Mouse (Mus musculus): ENCODE measurements around the gene Kiss1.

Gene Kiss1

DNA sequence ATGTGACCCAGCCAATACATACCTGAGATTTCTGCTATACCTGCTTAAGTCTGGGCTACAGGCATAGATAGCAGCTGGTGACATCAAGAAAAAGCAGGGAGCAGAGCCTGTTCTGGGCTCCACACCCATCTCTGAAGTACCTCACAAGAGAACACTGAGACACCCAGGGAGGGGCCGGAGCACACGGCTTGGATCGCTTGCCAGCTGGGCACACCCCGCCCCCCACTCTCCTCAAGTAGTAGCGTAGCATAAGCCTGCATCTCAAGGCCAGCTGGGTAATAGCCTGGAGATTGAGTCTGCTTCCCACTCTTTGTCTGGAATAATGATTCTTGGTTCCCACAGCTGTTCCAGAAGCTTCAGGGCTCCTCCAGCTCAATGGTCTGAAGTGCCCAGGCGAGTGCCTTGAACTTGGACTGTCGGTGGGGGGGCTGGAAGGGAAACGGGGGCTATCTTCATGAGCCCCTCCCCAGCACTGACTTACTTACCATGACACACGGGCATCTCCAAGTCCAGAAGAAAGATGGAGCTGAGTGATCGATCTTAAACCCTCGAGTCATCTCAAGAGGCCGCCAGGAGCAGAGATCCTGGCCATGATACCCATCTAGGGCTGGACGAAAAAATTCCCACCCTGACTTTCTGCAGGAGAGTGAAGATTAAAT lies at the start of gene Kiss1:
TSS of gene Kiss1 (plus strand) at position 609 of the 659 bp plus-strand sequence.
- in situ Hi-C loops (cut with MboI; ENCODE audit: low pct_unique_long_range_greater_than_20kb in 1 of 2, low sequenced_read_pairs in 2 of 2, unreplicated experiment in 1 of 2), result no loop called here

DNA sequence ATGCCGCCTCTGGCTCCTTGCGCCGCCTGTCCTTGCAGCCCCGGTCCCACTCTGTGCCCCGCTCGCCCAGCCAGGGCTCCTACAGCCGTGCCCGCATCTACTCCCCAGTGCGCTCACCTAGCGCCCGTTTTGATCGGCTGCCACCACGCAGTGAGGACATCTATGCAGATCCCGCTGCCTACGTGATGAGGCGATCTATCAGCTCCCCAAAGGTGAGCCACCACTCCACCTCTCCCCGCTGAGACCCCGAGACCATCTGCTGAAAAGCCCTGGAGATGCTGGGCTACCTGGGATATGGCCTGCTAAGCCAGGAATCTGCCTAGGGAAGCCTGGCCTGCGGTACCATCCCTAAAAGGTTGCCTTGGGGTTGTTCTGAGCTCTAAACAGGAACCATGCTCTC lies 47.5 kb upstream of the Kiss1 start:
- in situ Hi-C loops (cut with MboI; ENCODE audit: low pct_unique_long_range_greater_than_20kb in 1 of 2, low sequenced_read_pairs in 2 of 2, unreplicated experiment in 1 of 2), result no loop called here

DNA sequence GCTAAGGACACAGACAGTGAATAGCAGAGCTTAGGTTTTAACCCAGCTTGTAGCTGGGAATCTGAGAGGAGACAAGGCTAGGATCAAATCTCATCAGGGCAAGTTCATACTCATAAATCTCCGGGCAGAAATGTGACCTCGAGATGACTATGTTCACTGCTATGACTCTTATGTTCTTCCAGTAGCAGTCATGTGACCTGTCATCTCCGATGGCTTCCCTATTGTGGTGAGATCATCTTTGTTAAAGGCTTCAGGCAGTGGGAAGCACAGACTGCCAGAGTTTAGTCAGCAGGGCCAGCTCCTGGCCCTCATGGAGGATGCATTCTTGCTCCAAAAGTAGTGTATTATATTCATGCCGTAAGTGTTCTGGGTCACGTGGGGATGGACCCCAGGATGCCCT lies 44.7 kb upstream of the Kiss1 start:
- in situ Hi-C loops (cut with MboI; ENCODE audit: low pct_unique_long_range_greater_than_20kb in 1 of 2, low sequenced_read_pairs in 2 of 2, unreplicated experiment in 1 of 2), result no loop called here

DNA sequence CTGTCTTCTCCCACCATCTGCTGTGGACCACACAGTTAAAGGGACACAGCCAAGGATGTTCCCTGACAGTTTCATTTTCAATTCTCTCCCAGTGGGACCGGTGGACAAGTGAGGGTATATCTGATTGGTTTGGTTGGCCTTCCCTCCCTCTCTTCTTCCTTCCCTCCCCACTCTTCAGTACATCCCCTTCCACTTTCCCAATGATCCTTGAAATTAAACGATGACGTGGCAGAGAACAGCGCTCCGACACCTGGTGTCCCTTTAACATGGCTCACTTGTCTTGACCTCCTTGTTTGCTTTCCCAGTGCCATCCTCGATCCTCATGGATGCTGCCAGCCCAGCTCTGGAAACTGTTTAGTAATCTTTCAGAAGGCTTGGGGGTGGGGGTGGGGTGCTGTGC lies 43.1 kb upstream of the Kiss1 start:
- in situ Hi-C loops (cut with MboI; ENCODE audit: low pct_unique_long_range_greater_than_20kb in 1 of 2, low sequenced_read_pairs in 2 of 2, unreplicated experiment in 1 of 2), result no loop called here

DNA sequence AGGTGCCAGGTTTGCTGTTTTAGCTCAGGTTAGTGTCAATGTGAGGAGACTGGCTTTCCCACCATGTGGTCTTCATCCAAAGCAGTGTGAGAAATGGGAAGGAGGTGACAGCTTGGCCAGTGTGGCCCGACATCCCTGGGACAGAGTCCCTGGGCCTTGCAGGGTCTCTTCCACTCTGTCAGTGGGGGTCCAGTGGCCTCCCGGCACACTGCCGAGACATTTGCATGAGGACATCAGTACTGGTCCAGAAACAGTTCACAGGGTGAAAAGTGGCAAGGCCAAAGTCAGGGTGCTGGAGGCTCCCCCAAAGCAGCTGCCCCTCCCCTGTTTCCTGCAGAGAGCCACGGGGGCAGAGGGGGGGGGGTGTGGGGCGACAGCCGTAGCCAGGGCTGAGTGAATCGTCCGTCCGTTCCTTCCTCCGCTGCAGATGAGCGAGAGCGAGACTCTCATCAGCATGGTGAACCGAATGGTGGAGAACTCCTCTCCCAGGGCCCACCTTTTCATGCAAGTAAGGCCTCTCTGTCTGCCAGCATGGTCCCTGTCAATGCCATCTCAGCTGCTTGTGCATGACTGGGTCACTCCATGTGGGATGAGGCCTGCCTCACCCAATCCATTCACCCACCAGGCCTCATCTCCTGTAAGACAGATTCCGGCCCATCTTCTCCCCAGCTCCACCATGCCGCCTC lies 42.6 kb upstream of the Kiss1 start:
- in situ Hi-C loops (cut with MboI; ENCODE audit: low pct_unique_long_range_greater_than_20kb in 1 of 2, low sequenced_read_pairs in 2 of 2, unreplicated experiment in 1 of 2), result no loop called here

DNA sequence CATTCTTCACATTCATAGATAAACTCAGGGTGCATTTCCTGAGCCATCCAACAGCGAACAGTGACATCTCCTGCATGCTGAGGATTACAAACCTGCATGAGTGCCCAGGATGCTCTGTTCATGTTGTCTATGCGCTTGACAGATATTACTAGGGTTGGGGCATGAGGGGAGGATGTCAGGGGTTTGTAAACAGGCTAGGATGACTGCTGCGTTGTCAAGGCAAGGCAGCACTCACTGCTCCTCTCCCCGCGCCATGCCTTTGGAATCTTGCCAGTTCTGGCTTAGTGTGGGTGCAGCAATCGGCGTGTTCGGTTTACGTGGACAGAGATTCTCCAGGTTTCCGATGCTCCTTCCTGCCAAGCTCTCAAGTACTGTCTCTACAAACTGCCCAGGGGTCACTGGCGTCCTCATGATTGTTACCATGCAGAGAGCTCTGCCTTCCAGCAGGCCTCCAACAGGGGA lies 42.0 kb upstream of the Kiss1 start:
- in situ Hi-C loops (cut with MboI; ENCODE audit: low pct_unique_long_range_greater_than_20kb in 1 of 2, low sequenced_read_pairs in 2 of 2, unreplicated experiment in 1 of 2), result no loop called here

DNA sequence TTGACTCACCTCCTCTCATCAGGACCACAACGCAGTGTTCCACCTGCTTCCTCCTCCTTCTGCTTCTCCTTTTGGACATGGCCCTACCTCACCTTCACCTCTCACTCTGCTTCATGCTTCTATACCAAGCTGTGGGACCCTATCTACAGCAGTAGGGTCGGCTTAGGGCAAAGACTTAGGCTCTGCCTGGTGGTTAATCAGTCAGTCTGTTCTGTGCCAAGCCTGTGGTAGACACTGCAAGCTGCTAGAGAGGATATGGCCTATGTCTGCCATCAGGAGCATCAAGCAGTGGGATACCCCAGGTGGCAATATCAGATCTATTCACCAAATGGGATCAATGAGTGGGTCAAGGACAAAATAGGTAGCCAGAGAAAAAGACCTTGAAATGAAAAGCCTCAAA lies 41.1 kb upstream of the Kiss1 start:
- in situ Hi-C loops (cut with MboI; ENCODE audit: low pct_unique_long_range_greater_than_20kb in 1 of 2, low sequenced_read_pairs in 2 of 2, unreplicated experiment in 1 of 2), result no loop called here

DNA sequence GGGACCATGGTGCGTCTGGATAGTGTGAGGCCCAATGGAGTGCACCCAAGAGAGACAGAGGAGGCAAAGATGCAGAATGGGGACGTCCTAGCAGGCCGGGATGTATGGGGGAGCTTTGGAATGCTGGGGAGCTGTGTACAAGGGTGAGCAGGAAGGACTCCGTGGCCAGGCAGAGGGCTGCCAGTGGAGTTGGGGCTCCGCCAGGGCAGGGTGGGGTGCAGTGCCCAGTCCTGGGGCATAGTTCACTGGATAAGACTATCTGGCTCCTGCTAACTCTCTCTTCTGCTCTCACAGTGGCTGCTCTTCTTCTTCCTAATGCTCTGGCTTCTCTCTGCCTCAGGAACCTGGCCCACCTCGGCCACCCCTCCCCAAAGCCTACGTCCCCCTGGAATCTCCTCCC lies 35.8 kb upstream of the Kiss1 start:
- in situ Hi-C loops (cut with MboI; ENCODE audit: low pct_unique_long_range_greater_than_20kb in 1 of 2, low sequenced_read_pairs in 2 of 2, unreplicated experiment in 1 of 2), result no loop called here

DNA sequence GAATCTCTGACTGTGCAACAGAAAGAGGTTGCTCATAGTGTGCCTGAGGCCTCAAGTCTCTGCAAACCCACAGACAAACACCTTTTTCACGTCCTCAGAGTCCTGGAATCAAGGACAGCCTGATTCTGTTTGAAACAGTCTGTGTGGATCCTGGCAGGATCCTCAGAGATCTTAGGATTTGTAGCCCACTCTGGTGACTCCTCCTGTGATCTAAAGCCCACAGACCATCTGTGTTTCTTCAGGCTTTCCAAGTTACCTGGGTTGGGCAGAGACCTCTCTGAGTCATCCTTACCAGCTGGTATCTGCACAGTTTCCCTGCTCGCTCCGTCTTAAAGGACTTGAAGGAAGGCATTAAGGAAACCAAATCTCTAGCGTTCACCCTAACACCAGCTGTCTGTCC lies 34.6 kb upstream of the Kiss1 start:
- in situ Hi-C loops (cut with MboI; ENCODE audit: low pct_unique_long_range_greater_than_20kb in 1 of 2, low sequenced_read_pairs in 2 of 2, unreplicated experiment in 1 of 2), result no loop called here

DNA sequence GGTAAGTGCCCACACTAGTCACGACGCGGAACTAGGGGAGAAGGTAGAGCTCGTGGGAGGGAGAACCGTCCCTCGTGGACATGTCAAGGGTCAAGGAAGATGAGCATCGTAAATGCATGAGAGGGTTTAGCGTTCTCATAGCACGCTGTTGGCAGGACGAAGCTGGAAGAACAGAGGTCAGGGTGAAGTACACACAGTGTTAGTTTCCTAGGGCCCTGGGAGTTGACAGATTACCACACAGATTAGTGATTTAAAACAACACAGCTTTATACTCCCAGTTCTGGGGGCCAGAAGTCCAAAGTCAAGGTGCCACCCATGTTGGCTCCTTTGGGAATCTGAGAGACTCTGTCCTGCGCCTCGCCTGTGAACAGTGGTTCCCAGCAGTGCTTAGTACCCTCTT lies 33.8 kb upstream of the Kiss1 start:
- in situ Hi-C loops (cut with MboI; ENCODE audit: low pct_unique_long_range_greater_than_20kb in 1 of 2, low sequenced_read_pairs in 2 of 2, unreplicated experiment in 1 of 2), result no loop called here

DNA sequence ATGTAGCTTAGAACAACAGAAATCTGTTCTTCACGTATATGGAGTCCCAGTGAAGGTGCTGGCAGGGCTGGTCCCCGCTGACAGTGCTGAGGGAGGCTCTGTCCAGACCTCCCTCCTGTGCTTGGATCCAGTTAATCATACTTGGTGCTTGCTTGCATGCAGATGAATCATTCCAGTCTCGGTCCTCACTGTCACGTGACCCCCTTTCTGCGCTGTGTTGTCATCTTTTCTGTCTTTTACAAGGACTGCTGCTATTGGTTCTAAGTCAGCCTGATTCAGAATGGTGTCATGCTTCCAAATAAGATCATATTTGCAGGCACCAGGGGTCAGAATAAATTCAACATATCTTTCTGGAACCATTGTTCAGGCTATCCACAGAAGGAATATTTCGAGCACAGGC lies 29.8 kb upstream of the Kiss1 start:
- in situ Hi-C loops (cut with MboI; ENCODE audit: low pct_unique_long_range_greater_than_20kb in 1 of 2, low sequenced_read_pairs in 2 of 2, unreplicated experiment in 1 of 2), result no loop called here

DNA sequence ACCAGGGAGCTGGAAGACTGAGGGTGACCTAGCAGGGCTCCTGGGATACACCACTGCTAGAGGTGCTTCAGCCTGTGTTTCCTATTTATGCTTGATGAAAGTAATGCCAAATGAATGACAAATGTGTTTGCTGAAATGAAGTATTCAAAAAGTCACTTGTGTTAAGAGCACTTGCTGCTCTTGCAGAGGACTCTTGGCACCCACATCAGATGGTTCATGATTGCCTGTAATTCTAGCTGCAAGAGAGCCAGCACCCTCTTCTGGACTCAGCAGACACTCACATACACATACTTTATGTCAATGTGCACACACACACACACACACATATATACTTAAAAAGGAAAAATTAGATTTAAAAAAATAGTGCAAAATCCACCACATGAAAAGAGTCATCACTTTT lies 29.1 kb upstream of the Kiss1 start:
- in situ Hi-C loops (cut with MboI; ENCODE audit: low pct_unique_long_range_greater_than_20kb in 1 of 2, low sequenced_read_pairs in 2 of 2, unreplicated experiment in 1 of 2), result no loop called here

DNA sequence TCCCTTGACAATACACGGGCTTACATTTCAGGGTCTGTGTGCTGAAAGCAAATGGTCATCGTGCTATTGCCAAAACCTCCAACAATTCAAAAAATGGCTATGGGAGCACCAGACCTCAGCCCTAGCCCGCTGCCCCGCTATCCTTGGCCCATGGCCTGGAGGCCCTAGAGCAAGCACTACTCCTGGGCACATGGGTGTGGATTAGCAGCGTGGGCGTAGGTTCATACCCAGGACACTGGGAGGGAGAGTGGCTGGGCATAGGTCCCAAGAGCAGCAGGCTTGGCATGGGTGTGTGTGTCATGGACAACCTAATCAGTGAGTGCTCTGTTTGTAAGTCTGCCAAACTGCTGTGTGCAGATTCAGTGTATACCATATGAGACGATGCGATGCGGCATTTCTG lies 25.3 kb upstream of the Kiss1 start:
- in situ Hi-C loops (cut with MboI; ENCODE audit: low pct_unique_long_range_greater_than_20kb in 1 of 2, low sequenced_read_pairs in 2 of 2, unreplicated experiment in 1 of 2), result no loop called here

DNA sequence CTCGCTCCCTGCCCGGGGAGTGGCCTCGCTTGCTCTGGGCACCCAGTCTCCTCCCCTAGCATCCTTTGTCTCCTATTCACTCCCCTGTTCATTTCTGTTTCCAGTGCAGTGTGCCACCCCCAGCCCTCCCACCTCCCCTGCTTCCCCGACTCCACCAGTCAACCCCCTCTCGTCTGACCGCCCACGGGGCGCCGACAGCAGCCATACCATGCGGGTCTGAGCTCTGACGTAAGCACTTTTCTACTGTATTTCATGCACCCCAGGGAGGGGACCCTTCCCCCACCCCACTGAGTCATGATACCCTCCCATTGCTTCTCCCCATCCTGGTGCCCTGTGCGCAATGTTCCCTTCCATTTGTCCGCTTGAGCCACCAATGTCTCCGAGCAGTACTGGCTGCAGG lies 22.9 kb upstream of the Kiss1 start:
- in situ Hi-C loops (cut with MboI; ENCODE audit: low pct_unique_long_range_greater_than_20kb in 1 of 2, low sequenced_read_pairs in 2 of 2, unreplicated experiment in 1 of 2), result no loop called here

DNA sequence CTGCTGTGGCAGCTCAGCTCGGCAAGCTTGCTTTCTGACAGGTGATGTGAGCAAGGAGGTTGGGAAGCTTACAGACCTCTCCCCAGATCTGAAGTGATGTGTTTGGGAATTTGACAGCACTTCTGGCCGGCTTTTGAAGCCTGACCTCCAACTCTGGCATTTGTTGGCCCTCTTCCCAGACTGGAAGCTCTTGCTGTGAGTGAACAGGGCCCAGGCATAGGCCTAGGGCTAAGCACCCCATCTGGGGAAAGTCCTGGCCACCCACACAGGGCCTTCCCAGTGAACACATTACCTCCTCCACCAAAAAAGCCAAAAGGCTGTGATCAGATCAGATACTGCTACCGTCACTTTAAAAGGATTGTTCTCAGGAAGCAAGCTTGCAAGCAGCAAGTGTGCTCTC lies 19.1 kb upstream of the Kiss1 start:
- in situ Hi-C loops (cut with MboI; ENCODE audit: low pct_unique_long_range_greater_than_20kb in 1 of 2, low sequenced_read_pairs in 2 of 2, unreplicated experiment in 1 of 2), result loop anchor here (5.0 kb wide), 1 partner anchor 125 kb away; no protein-coding TSS in a partner anchor

DNA sequence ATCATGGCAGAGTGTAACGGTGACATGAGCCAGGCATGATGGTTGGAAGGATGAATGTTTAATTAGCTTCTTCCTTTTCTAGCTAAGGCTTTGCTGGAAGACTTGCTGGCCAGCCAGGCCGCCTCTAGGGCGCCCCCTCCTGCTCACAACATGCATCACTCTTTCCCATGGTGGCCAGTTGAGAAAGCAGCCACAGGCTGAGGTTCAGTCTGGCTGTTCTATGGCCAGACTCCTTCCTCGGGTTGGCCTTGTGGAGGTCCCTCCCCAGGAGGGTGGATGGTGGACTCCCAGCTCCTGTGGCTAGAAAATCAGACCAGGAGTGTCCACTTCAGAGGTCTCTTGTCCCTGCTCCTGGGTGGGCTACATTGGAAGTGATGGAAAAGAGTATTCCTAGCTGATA lies 14.8 kb upstream of the Kiss1 start:
- in situ Hi-C loops (cut with MboI; ENCODE audit: low pct_unique_long_range_greater_than_20kb in 1 of 2, low sequenced_read_pairs in 2 of 2, unreplicated experiment in 1 of 2), result no loop called here

DNA sequence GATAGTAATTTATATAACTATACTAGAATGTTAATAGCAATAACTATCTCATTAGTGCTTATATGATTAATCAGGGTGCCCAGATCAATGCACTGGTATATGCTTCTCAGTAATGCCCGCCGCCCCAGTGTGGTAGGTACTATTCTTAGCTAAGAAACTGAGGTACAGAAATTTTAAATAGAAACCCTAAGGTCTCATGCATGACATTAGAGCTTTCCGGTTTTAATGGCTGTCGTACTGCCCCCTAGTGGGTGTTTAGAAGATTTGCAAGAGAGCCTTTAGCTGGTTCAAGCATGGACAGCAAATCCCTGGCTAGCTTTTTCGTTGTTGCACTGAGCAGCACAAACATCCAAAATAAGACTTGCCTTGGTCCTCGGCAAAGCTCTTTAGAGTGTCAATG lies 14.4 kb upstream of the Kiss1 start:
- in situ Hi-C loops (cut with MboI; ENCODE audit: low pct_unique_long_range_greater_than_20kb in 1 of 2, low sequenced_read_pairs in 2 of 2, unreplicated experiment in 1 of 2), result no loop called here

DNA sequence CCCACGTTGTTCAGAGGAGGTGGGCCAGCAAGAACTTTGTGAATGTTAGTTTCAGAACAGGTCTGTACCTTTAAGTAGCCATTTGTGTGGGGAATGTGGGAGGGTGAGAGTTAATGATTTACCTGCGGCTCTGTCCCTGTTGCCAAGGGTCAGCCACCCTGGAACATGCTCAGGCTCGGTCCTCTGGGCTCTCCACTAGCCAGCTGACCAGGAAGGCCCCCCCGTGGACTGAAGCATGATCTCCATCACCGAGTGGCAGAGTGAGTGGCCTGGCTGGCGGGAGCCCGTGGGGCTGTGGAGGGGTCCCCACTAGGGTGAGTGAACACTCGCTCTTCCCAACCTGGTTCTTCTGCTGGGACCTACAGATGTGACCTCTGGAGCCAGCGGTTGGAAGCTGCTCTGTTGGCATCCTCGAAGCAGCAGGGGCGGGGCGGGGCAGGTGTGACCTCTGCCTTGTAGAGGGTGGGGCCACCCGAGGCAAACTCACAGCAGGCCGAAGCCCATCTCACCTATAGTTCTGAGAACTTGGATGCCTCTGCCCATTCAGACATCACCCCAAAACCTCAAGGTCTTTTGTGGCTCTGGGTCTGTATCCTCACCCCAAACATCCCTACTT lies 11.9 kb upstream of the Kiss1 start, which contains the start of gene Golt1a:
TSS of gene Golt1a (plus strand) at position 149 of the 616 bp plus-strand sequence.
- in situ Hi-C loops (cut with MboI; ENCODE audit: low pct_unique_long_range_greater_than_20kb in 1 of 2, low sequenced_read_pairs in 2 of 2, unreplicated experiment in 1 of 2), result no loop called here

DNA sequence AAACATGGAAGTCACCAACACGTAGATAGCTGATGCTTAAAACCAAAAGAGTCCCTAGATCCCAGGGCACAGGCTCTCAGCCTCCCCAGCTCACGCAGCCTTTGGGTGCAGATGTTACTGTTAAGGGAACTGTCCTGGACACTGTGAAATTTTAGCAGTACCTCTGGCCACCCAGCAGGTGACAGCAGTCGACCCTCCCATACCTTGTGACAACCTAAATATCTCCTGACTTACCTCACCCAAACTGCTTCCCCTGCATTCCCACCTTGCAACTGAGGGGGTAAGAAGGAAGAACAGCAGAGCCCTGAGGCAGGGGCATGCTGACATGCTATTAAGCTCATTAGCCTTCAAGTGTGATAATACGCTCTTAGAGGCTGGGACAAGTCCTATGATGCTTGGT lies 10.4 kb upstream of the Kiss1 start:
- in situ Hi-C loops (cut with MboI; ENCODE audit: low pct_unique_long_range_greater_than_20kb in 1 of 2, low sequenced_read_pairs in 2 of 2, unreplicated experiment in 1 of 2), result no loop called here

DNA sequence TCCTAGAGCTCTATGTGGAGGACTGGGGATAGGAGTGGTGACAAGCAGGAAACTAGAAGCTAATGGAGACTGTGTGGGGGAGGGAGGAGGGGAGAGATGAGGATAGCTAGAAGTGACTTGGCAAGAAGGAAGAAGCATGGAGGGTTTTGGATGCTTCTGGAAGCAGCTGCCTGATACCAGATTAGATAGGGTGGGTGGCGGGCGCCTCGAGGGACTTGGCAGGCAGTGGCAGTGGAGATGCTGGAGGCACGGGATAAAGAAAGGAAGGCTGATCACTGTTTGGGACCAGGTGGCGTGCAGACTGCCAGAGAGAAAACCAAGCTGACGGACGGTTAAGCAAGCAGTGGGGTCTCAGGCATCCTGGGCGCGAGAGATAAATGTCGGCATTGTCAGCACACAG lies 9.7 kb upstream of the Kiss1 start:
- in situ Hi-C loops (cut with MboI; ENCODE audit: low pct_unique_long_range_greater_than_20kb in 1 of 2, low sequenced_read_pairs in 2 of 2, unreplicated experiment in 1 of 2), result no loop called here

Measured in mouse embryonic stem cell (cell line).